Mouse (Mus musculus) B cell, adult 2 months (primary cell): ENCODE results near the gene 1700067K01Rik.
A peak's percentile ranks its signal among the peaks of the same experiment; 100 is the strongest.

Experiments
- DNase-seq, 2 experiments: peaks; one replicate each; pipeline ENCODE4 v3.0.0; 2022

The 1700067K01Rik gene

GRCm38 (mm10) chr8:84001281-84002000 lies at the start of gene 1700067K01Rik:
1700067K01Rik (plus strand) TSS chr8:84001502.
- no peak for DNase-seq

DNA sequence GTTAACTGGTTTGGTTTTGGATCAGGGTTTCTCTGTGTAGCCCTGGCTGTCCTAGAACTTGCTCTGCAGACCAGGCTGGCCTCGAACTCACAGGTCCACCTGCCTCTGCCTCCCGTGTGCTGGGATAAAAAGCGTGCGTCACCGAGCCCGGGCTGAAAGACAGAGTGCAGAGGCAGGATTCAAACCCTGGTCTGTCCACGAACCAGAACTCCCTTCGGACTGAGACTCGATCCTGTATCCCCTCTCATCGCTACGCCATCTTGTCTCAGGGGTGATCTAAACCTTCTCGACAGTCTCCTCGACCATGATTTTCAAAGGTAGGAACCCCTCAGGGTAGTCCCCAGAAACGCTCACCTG lies 46.6 kb upstream of the 1700067K01Rik start:
- DNase-seq: no peak

GRCm38 (mm10) chr8:83955106-83955957 lies 46.0 kb upstream of the 1700067K01Rik start, which contains the start of the genes Gm10644 and Asf1b:
Gm10644 (minus strand) TSS chr8:83955205.
Asf1b (plus strand) TSS chr8:83955507.
- DNase-seq: peak; percentile 94 to 96

- no peak for DNase-seq
Observed at GRCm38 (mm10) chr8:83955958-83956218, 45.4 kb upstream of the 1700067K01Rik start.

DNA sequence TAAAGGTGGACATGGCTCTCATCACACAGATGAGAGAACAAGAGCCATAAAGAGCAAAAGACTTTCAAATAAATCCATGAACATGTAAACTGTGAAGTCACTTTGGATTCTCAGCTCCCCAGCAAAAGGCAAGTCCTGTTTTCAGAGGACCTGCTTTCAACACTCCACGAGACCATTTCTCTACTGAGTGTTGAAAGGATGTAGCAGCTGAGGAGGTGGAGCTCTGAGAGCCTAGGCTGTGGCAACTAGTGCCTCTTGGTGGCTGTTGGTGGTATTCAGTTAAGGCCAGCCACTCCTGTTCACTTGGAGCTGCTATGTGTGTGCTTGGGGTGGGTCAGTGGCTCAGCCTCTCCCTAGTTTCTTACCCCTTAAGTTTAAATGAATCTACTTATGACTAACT lies 44.5 kb upstream of the 1700067K01Rik start:
- DNase-seq: peak; percentile 41 to 45

DNA sequence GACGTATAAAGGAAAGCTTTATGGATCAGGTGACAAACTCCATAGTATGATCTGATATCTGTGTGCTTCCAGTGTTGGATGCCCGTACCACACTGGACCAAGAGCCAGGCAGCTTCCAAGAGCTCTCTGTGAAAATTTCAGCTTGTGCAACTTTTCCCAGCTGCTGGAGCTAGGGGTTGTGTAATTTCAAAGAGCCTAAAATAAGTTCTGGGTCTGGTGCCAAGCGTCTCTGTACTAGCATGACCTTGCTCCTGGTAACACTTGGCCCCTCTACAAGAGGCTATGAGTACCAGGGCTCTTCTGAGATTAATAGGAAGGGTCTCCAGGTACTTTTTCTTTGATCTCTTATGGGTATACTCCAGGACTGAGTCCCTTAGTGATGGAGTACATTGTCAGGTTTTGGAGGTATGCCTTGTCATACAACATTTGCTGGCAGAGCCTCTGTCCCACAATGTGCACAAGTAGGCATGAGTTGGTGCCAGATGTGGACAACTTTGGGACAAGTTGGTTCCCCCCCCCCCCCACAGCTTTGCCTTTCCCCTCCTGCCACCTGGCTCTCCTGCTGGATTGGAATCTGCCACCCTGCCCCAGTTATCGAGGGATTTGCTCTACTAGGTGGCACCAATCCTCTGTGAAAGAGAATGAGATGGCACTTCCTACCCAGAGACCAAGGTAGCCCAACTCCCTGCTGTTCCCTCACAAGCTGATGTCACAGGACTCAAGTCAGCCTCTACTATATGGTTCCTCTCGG lies 37.1 kb upstream of the 1700067K01Rik start:
- no peak for DNase-seq

DNA sequence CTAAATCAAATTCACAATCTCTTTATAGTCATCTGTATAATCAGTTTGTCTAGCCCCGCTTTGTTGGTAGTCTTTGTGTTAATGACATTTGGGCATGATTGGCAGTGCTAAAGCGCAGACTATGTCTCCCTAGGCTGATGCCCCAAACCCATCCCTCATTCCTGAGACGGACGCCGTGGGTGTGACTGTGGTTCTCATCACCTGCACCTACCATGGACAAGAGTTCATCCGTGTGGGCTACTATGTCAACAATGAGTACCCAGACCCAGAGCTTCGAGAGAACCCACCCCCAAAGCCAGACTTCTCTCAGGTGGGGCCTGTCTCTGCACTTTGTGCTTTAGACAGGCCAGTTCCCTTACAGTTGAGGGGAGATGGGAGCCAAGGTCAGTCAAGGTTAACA lies 33.6 kb upstream of the 1700067K01Rik start:
- DNase-seq: no peak

DNA sequence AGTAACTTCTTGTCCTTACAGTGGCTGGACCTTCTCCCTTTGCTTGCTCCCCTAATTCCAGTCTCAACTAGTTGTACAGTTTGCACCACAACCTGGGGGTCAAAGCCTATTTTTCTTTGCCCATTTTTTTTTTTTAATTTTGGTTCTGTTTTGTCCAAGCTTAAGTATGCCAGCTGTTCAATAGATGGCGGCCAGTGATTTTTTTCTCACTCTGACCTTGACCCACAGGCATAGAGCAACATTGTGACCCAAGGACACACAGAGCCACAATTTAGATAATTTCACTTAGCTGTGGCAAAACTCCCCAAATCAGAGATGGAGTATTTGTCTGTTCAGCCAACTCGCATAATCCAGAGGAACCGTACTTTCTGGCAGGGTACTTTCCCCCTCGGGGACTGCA lies 30.2 kb upstream of the 1700067K01Rik start:
- no peak for DNase-seq

- DNase-seq: no peak
Observed at GRCm38 (mm10) chr8:83971661-83972060, 29.6 kb upstream of the 1700067K01Rik start.

DNA sequence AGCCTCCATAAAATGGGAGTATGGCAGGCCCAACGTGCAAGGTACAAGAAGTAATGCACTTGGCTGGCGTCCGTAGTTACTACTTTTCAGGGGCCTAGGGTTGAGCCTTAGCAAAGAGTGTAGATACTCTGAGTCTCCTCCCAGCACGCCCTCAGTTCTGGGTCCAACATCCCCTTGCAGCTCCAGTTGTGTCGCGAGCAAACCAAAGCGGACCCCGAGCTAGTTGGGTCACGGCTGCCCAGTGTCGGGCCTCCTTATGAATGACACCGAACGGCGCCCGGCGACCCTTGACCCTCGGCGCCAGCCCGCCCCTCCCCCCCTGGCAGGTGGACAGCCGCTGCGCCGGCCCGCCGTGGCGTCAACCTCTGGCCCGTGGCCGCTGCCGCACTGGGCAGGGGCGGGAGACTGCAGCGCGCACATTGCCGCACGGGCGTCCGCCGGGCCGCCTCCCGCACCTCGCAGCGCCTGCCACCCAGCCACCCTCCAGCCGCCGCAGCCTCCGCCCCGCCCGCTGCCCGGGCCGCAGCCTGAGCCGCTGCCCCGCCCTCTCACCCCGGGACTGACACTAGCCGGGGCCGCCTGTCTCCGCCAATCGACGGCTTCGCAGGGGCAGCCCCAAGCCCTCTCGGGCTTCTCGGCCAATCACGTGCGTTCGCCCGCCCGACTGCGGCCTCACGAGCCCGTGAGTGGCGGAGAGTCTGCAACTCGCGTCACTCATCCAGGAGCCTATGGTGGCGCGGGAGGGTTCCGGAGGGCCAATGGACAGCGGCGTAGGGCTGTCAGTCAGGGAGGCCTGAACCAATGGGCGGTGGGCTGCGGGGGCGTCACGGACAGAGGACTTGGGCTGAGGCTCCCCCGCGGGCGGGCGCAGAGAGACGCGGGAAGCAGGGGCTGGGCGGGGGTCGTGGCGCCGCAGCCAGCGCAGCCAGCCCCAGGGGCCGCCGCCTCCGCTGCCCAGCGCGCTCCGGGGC lies 28.9 kb upstream of the 1700067K01Rik start, which contains the start of gene Prkaca:
Gene Prkaca, plus strand, starts transcription at position 844 of the 971 bp plus-strand sequence.
- peak; percentile 94 to 95 for DNase-seq

DNA sequence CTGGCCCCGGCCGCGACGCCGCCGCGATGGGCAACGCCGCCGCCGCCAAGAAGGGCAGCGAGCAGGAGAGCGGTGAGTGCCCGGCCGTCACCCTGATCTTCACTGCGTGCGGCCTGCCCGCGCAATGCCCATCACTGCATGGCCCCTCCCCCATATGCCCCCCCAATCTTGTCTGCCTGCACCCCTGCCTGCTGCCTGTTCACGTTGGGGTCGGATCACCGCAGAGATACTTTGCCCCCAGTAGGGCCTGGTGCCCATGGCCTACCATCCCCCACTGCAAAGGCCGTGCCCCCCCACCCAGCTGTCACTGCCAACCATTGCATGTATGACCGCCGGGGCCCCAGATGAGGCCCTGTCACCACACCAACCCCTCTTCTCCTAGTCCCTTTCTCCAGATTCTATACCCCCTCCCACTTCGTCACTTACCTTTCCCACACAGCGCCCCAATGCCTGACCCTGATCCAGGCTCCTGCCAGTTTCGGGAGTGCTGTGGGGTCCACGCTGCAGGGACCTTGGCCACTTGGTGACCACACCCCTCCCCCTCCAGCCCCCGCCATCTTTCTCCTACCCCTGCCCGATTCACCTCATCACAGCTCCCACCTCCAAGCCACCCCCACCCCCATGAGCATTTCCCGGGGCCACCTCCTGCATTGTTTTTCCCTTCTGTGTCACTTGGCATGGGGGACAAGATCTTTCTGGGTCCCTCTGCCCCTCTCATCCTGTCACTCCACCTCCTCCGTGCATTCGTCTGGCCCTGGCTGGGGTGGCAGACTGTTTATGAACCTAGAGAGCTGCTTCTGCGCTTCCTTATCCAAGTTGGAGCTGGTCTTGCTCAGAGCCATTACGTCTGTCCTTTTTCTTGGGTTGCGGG lies 27.9 kb upstream of the 1700067K01Rik start:
- peak in 1 of 2 experiments; percentile 19 for DNase-seq

GRCm38 (mm10) chr8:83974521-83974920 lies 26.8 kb upstream of the 1700067K01Rik start:
- DNase-seq: no peak

GRCm38 (mm10) chr8:83976101-83976630 lies 25.1 kb upstream of the 1700067K01Rik start:
- peak; percentile 50 to 62 for DNase-seq

- peak; percentile 34 to 40 for DNase-seq
Observed at GRCm38 (mm10) chr8:83976779-83977350, 24.4 kb upstream of the 1700067K01Rik start.

DNA sequence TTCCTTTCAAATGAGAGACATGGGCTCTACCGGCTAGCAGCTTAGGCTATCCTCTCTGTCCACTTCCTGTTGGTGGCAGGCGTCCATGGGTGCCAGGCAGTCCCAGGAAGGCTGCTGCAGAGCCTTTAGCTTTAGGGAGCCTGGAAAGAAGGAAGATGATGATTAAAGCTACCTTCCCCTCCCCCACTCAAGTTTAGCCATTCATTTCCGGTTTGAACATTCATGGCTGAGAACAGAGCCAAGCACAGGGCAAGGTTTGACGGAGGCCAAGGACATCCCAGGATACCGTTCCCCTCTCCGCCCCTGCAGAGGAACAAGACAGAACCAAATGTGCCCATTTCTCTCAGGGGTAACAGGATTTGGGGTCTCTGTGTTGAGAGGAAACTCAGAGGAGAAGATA lies 23.7 kb upstream of the 1700067K01Rik start:
- no peak for DNase-seq

DNA sequence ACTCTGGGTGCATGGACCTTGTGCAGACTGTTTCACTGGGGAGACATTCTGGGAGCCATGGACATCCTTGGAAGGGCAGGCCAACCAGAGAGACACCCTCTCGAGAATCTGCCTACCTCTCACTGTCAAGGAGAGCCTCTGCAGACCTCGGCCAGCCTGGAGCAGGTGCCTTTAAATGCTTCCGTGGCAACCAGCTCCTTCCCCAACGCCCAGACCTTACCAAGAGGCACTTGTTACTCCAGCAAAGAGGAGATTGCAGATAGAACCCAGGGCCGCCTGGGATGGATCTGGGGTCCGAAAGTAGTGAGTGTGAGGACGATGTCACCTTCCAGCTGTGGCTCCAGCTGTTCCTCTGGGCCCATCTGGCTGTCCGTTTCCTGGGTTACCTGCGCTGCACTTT lies 23.1 kb upstream of the 1700067K01Rik start:
- no peak for DNase-seq

- DNase-seq: no peak
Observed at GRCm38 (mm10) chr8:83980250-83980649, 21.1 kb upstream of the 1700067K01Rik start.

DNA sequence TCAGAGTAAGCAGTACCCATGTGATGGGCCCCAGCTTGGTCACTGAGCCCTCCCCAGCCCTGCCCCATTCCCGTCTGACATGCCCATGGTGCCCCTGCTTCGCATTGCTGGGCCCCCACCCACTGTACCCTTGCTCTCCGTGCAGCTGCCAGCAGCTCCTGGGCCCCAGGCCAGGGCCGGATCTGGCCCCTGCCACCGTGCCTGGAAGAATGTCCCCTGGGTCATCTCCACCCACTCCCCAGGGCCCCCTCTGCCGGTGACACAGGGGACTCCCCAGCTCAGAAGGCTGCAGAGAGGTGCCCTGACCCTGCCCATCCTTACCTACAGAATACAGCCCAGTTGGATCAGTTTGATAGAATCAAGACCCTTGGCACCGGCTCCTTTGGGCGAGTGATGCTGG lies 20.5 kb upstream of the 1700067K01Rik start:
- no peak for DNase-seq

GRCm38 (mm10) chr8:83981533-83981932 lies 19.8 kb upstream of the 1700067K01Rik start:
- no peak for DNase-seq

DNA sequence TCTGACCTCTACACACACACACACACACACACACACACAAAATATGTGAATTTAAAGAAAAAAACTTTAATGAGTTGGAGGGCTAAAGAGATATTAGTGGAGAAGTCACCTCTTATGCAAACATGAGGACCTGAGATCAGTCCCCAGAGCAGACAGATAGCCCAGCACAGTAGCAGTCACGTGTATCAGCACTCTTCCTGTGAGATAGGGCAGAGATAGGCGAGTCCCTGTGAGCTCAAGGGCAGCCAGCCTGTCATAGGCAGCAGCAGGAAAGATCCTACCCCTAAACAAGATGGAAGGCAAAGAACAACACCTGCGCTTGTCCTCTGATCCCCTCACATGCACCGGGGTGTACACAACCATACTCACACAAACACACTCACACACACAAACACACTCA lies 18.9 kb upstream of the 1700067K01Rik start:
- DNase-seq: no peak
